Mouse (Mus musculus): Measurements from ENCODE around the gene Mobp.

GRCm38 (mm10) chr9:120113456-120113855 is 36.1 kb upstream of the Mobp start:
- TF ChIP-seq POLR2A (IDR thresholded peaks at IDR 0.05; ENCODE audit: insufficient read depth, low read depth, low read length) (no peak), CTCF (IDR thresholded peaks at IDR 0.05; ENCODE audit: insufficient read depth, low read depth, low read length) (no peak)
